Mouse (Mus musculus): ENCODE measurements around the gene Lrrc61. TPM values are rescaled to one million over a fixed set of nuclear protein-coding genes. Genes with fewer than 3 reads are reported as not detected.

Lrrc61 gene
- polyA plus RNA-seq, 1 experiment: 0.05 TPM

GRCm38 (mm10) chr6:48565693-48566310 is 11.2 kb downstream of the Lrrc61 start:
- TF ChIP-seq TAL1 (IDR thresholded peaks at IDR 0.05; ENCODE audit: low read length): no peak
- no peak for TF ChIP-seq GATA1 (IDR thresholded peaks at IDR 0.05; ENCODE audit: low read length)
- Histone ChIP-seq H3K4me1 (ENCODE audit: control insufficient read depth) (no peaks in the 10 kb centered on the region), H3K9me3 (ENCODE audit: control insufficient read depth, low read length) (no peaks in the 10 kb centered on the region), H3K36me3 (ENCODE audit: control insufficient read depth) (no peaks in the 10 kb centered on the region), H3K27me3 (ENCODE audit: control insufficient read depth) (no peaks in the 10 kb centered on the region), H3K4me3 (replicated peaks) (no peak overlapping the region)

- Histone ChIP-seq H3K4me3 (replicated peaks) (no peak overlapping the region), H3K27me3 (ENCODE audit: control insufficient read depth) (no peaks in the 10 kb centered on the region), H3K36me3 (ENCODE audit: control insufficient read depth) (no peaks in the 10 kb centered on the region), H3K4me1 (ENCODE audit: control insufficient read depth) (no peaks in the 10 kb centered on the region), H3K9me3 (ENCODE audit: control insufficient read depth, low read length) (no peaks in the 10 kb centered on the region)
- no peak for TF ChIP-seq TAL1 (IDR thresholded peaks at IDR 0.05; ENCODE audit: low read length)
Observed at GRCm38 (mm10) chr6:48566312-48566711, 11.7 kb downstream of the Lrrc61 start.

GRCm38 (mm10) chr6:48568036-48568984 is 13.7 kb downstream of the Lrrc61 start:
- Histone ChIP-seq H3K4me3 (replicated peaks) (no peak overlapping the region), H3K27me3 (ENCODE audit: control insufficient read depth) (no peaks in the 10 kb centered on the region), H3K36me3 (ENCODE audit: control insufficient read depth) (no peaks in the 10 kb centered on the region), H3K9me3 (ENCODE audit: control insufficient read depth, low read length) (no peaks in the 10 kb centered on the region), H3K4me1 (ENCODE audit: control insufficient read depth) (no peaks in the 10 kb centered on the region)
- no peak for TF ChIP-seq TAL1 (IDR thresholded peaks at IDR 0.05; ENCODE audit: low read length)

GRCm38 (mm10) chr6:48569065-48569807 is 14.6 kb downstream of the Lrrc61 start:
- H3K36me3 ChIP-seq (ENCODE audit: control insufficient read depth): no peaks in the 10 kb centered on the region
- no peak overlapping the region for H3K4me3 ChIP-seq (replicated peaks)
- no peak for TF ChIP-seq GATA1 (IDR thresholded peaks at IDR 0.05; ENCODE audit: low read length)
- TF ChIP-seq TAL1 (IDR thresholded peaks at IDR 0.05; ENCODE audit: low read length): no peak

GRCm38 (mm10) chr6:48572014-48572413 is 17.4 kb downstream of the Lrrc61 start:
- Histone ChIP-seq H3K9me3 (ENCODE audit: control insufficient read depth, low read length) (no peaks in the 10 kb centered on the region), H3K4me1 (ENCODE audit: control insufficient read depth) (no peaks in the 10 kb centered on the region)

More at GRCm38 (mm10) chr6:48569065-48569807, 14.6 kb downstream of the Lrrc61 start:
- Histone ChIP-seq H3K4me1 (ENCODE audit: control insufficient read depth) (no peaks in the 10 kb centered on the region), H3K27me3 (ENCODE audit: control insufficient read depth) (no peaks in the 10 kb centered on the region), H3K9me3 (ENCODE audit: control insufficient read depth, low read length) (no peaks in the 10 kb centered on the region)

GRCm38 (mm10) chr6:48572572-48573061 is 18.0 kb downstream of the Lrrc61 start, which contains the start of gene Rarres2:
Gene Rarres2 (minus strand): TSS chr6:48572789.
- Histone ChIP-seq H3K9me3 (ENCODE audit: control insufficient read depth, low read length) (no peaks in the 10 kb centered on the region), H3K27me3 (ENCODE audit: control insufficient read depth) (no peaks in the 10 kb centered on the region), H3K4me1 (ENCODE audit: control insufficient read depth) (no peaks in the 10 kb centered on the region), H3K4me3 (replicated peaks) (no peak within 1 kb of the TSS), H3K36me3 (ENCODE audit: control insufficient read depth) (no peaks in the 10 kb centered on the region)
- TF ChIP-seq TAL1 (IDR thresholded peaks at IDR 0.05; ENCODE audit: low read length) (no peak), GATA1 (IDR thresholded peaks at IDR 0.05; ENCODE audit: low read length) (no peak)

More at GRCm38 (mm10) chr6:48572014-48572413, 17.4 kb downstream of the Lrrc61 start:
- TF ChIP-seq TAL1 (IDR thresholded peaks at IDR 0.05; ENCODE audit: low read length) (no peak), GATA1 (IDR thresholded peaks at IDR 0.05; ENCODE audit: low read length) (no peak)
- no peaks in the 10 kb centered on the region for H3K27me3 ChIP-seq (ENCODE audit: control insufficient read depth)
- H3K4me3 ChIP-seq (replicated peaks): no peak overlapping the region
- no peaks in the 10 kb centered on the region for H3K36me3 ChIP-seq (ENCODE audit: control insufficient read depth)

GRCm38 (mm10) chr6:48573280-48573679 is 18.7 kb downstream of the Lrrc61 start:
- Histone ChIP-seq H3K4me3 (replicated peaks) (no peak overlapping the region), H3K36me3 (ENCODE audit: control insufficient read depth) (no peaks in the 10 kb centered on the region), H3K9me3 (ENCODE audit: control insufficient read depth, low read length) (no peaks in the 10 kb centered on the region), H3K27me3 (ENCODE audit: control insufficient read depth) (no peaks in the 10 kb centered on the region), H3K4me1 (ENCODE audit: control insufficient read depth) (no peaks in the 10 kb centered on the region)
- TF ChIP-seq GATA1 (IDR thresholded peaks at IDR 0.05; ENCODE audit: low read length) (no peak), TAL1 (IDR thresholded peaks at IDR 0.05; ENCODE audit: low read length) (no peak)

- no peaks in the 10 kb centered on the region for H3K27me3 ChIP-seq (ENCODE audit: control insufficient read depth)
- no peak overlapping the region for H3K4me3 ChIP-seq (replicated peaks)
- no peaks in the 10 kb centered on the region for H3K4me1 ChIP-seq (ENCODE audit: control insufficient read depth)
- H3K36me3 ChIP-seq (ENCODE audit: control insufficient read depth): no peaks in the 10 kb centered on the region
- no peaks in the 10 kb centered on the region for H3K9me3 ChIP-seq (ENCODE audit: control insufficient read depth, low read length)
- TF ChIP-seq TAL1 (IDR thresholded peaks at IDR 0.05; ENCODE audit: low read length) (no peak), GATA1 (IDR thresholded peaks at IDR 0.05; ENCODE audit: low read length) (no peak)
Observed at GRCm38 (mm10) chr6:48573981-48574380, 19.4 kb downstream of the Lrrc61 start.
